In genomic region chr9:102713797-102714196, GRCm38 (mm10) we compare ENCODE assay signal across 7 mouse cellular contexts. TPM values are rescaled to one million over a fixed set of nuclear protein-coding genes. Genes with fewer than 3 reads are reported as not detected.
DNase-seq lines count a peak whose midpoint lies in the region; ATAC-seq and TF ChIP-seq lines count a peak whose summit lies in the region.

No protein-coding gene starts in this region.

- no peak overlapping the region for H3K9ac ChIP-seq in kidney, embryonic 15.5 days
- H3K9ac ChIP-seq in ES-E14 (ENCODE audit: insufficient read depth, low read depth, low read length, poor library complexity, severe bottlenecking): no peak overlapping the region

- no peak overlapping the region for H3K4me3 ChIP-seq in kidney, adult 2 months (ENCODE audit: insufficient read depth, low read depth, low read length)
- H3K4me3 ChIP-seq in kidney, embryonic 15.5 days (replicated peaks): no peak overlapping the region
- no peak overlapping the region for H3K4me3 ChIP-seq in ES-E14 (ENCODE audit: insufficient read depth in 1 of 2, low read depth in 1 of 2, low read length in 2 of 2, poor library complexity in 1 of 2, severe bottlenecking in 1 of 2)

- DNase-seq in kidney, adult 2 months: peak; percentile 72
- DNase-seq in B cell, adult 2 months: peak; percentile 34 to 39
- peak; percentile 65 for DNase-seq in ES-E14 (ENCODE audit: low read depth, low spot score)
- DNase-seq in embryo, embryonic 11 days: peak; percentile 62
- DNase-seq in yolk sac, embryonic 10.5 days (ENCODE audit: low spot score): no peak

- H3K4me2 ChIP-seq in kidney, embryonic 15.5 days: no peak overlapping the region

- no peaks in the 10 kb centered on the region for H3K36me3 ChIP-seq in kidney, adult 2 months (ENCODE audit: control insufficient read depth, insufficient read depth, low read length)
- no peaks in the 10 kb centered on the region for H3K36me3 ChIP-seq in kidney, embryonic 15.5 days
- H3K36me3 ChIP-seq in ES-E14 (ENCODE audit: control insufficient read depth, insufficient read depth, low read length, poor library complexity, severe bottlenecking): no peaks in the 10 kb centered on the region

- no peaks in the 10 kb centered on the region for H3K27me3 ChIP-seq in kidney, adult 2 months (replicated peaks; ENCODE audit: control insufficient read depth, insufficient read depth, low read length)
- H3K27me3 ChIP-seq in kidney, embryonic 15.5 days: no peaks in the 10 kb centered on the region

- in situ Hi-C loops in ES-E14 (cut with MboI; ENCODE audit: low sequenced_read_pairs in 2 of 2, unreplicated experiment in 2 of 2): no loop called here

- TF ChIP-seq POLR2A in kidney, adult 2 months (IDR thresholded peaks at IDR 0.05; ENCODE audit: low read depth, low read length): no peak

- peak; percentile 89 for TF ChIP-seq CTCF in kidney, adult 2 months (conservative IDR thresholded peaks at IDR 0.05; ENCODE audit: insufficient read depth, insufficient read length, low read depth, low read length)

- peaks cover 24% of the 10 kb centered on the region for H3K4me1 ChIP-seq in kidney, adult 2 months (ENCODE audit: control insufficient read depth, insufficient read depth, low read length)
- H3K4me1 ChIP-seq in kidney, embryonic 15.5 days: peaks cover 53% of the 10 kb centered on the region
- H3K4me1 ChIP-seq in ES-E14 (ENCODE audit: control insufficient read depth in 2 of 2, insufficient read depth in 2 of 2, low read length in 2 of 2, poor library complexity in 1 of 2): peaks cover 7 to 20% of the 10 kb centered on the region in 2 experiments; a peak in 2 of 4 replicates

- no peak overlapping the region for H3K27ac ChIP-seq in kidney, adult 2 months (ENCODE audit: insufficient read depth, low read depth, low read length)
- no peak overlapping the region for H3K27ac ChIP-seq in kidney, embryonic 15.5 days
- H3K27ac ChIP-seq in ES-E14 (ENCODE audit: insufficient read depth, low read depth, low read length, poor library complexity, severe bottlenecking): no peak overlapping the region

- no peak for ATAC-seq in kidney, embryonic 15.5 days (replicated peaks; ENCODE audit: low FRiP score)
- peak; percentile 39 for ATAC-seq in megakaryocyte, adult 5-6 weeks (ENCODE audit: poor library complexity, severe bottlenecking)

- 62% methylated on average over 2 of the region's 2 CpGs for WGBS in kidney, adult 2 months
- WGBS in kidney, embryonic 15.5 days: 40% methylated on average over 2 of the region's 2 CpGs

- H3K9me3 ChIP-seq in kidney, embryonic 15.5 days (replicated peaks): no peaks in the 10 kb centered on the region
- no peaks in the 10 kb centered on the region for H3K9me3 ChIP-seq in ES-E14 (ENCODE audit: control insufficient read depth, insufficient read depth, low read depth, low read length)

TF ChIP-seq in ES-E14, 5 proteins besides CTCF, POLR2A, EP300 and RAD21:
- TF ChIP-seq CHD2 (IDR thresholded peaks at IDR 0.05; ENCODE audit: low read depth, low read length) (no peak), ZNF384 (IDR thresholded peaks at IDR 0.05; ENCODE audit: low read depth, low read length) (0 out of 2 replicates have a peak, but pooled peaks have one; percentile 43), ZC3H11A (IDR thresholded peaks at IDR 0.05; ENCODE audit: borderline replicate concordance, low read depth, low read length) (peak; percentile 46; the same call in 1 of the 2 replicates)

RNA-seq across cellular contexts. Expression of gene Amotl2, which starts 2.7 kb away (rescaled TPM):
- polyA plus RNA-seq in kidney, adult 2 months (2012; rRNA removed): 37.7 and 40.5 TPM in 2 replicates
- 43.3 and 45.1 TPM in 2 replicates for polyA plus RNA-seq in kidney, embryonic 15.5 days (2015; fragmentation: Nextera tagmentation; extraction: Ambion mirVana)
- 103 and 161 TPM in 2 replicates for total RNA-seq in ES-E14 (2012; rRNA removed)
- 1.3 and 1.7 TPM in 2 replicates for total RNA-seq in megakaryocyte, adult 5-6 weeks (2015)
- 1.1 and 2.8 TPM in 2 replicates for total RNA-seq in megakaryocyte, adult 5-6 weeks (2017)

Comparison
In these comparisons a context has a peak if more than half of its experiments do, and no peak if none do; other contexts are left out.
1. RNA of gene Amotl2, which starts 2.7 kb away (total RNA-seq): 103 to 161 TPM in ES-E14; 1.1 to 2.8 TPM in megakaryocyte, adult 5-6 weeks; every median in the first group is over 10 times any median in the second.